Mouse (Mus musculus): ENCODE data around the gene B3gat1.

DNA sequence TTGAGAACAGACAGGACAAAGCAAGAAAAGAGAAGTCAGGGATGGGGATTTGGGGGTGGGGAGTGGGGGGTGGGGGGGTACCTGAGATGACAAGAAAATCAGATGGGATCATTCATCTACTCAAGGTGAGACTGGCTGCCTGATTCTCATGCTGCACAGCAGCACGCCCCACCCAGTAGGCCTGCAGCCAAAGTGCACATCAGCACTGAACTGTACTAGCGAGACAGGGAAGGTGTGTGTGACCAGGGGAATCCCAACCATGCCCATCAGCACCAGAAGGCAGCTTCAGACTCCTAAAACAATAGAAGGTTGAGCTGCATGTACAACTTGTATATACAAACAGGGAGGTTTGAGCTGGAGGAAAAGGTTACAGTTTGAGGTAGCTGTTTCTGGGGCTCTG lies 42.2 kb downstream of the B3gat1 start:
- no peak for TF ChIP-seq CTCF (IDR thresholded peaks at IDR 0.05; ENCODE audit: low read depth)
- TF ChIP-seq EP300 (IDR thresholded peaks at IDR 0.05; ENCODE audit: low read depth) = no peak

All from liver, embryonic 14.5 days (tissue).